Mouse (Mus musculus) embryonic facial prominence, embryonic 12.5 days (tissue): ENCODE measurements at regions not wholly inside any gene's neighbourhood (a gene's known extent, or its start where the extent isn't known, plus 50 kb on each side); places are given as distances from the start of the nearest gene placed in this dataset.

ENCODE experiments used
- ATAC-seq: fragments of 200-750 bp; cut with Nextera tagmentation; 2 replicates; pipeline ENCODE4 v1.8.0; 2017; ENCODE audit not compliant: insufficient number of reproducible peaks, insufficient read depth, low FRiP score, low TSS enrichment
- H3K27ac ChIP-seq: fragments of 300-500 bp; sonication (generic); 2 replicates; pipeline ENCODE4 v1.5.1; 2016; ENCODE audit warnings: mild to moderate bottlenecking
- H3K27me3 ChIP-seq: fragments of 300-500 bp; sonication (generic); 2 replicates; pipeline ENCODE4 v1.6.1; 2016; ENCODE audit warnings: mild to moderate bottlenecking, moderate library complexity
- H3K36me3 ChIP-seq: fragments of 300-500 bp; sonication (generic); 2 replicates; pipeline ENCODE4 v1.6.1; 2016; ENCODE audit warnings: mild to moderate bottlenecking
- H3K4me1 ChIP-seq: fragments of 300-500 bp; sonication (generic); 2 replicates; pipeline ENCODE4 v1.6.1; 2016
- H3K4me2 ChIP-seq: fragments of 300-500 bp; sonication (generic); replicated peaks from 2 replicates; pipeline ENCODE4 v1.6.1; 2016; ENCODE audit warnings: mild to moderate bottlenecking, moderate library complexity
- H3K4me3 ChIP-seq: fragments of 300-500 bp; sonication (generic); 2 replicates; pipeline ENCODE4 v1.5.1; 2016; ENCODE audit warnings: mild to moderate bottlenecking
- H3K9ac ChIP-seq: fragments of 300-500 bp; sonication (generic); 2 replicates; pipeline ENCODE4 v1.6.1; 2016; ENCODE audit warnings: mild to moderate bottlenecking, moderate library complexity
- H3K9me3 ChIP-seq: fragments of 300-500 bp; sonication (generic); 2 replicates; pipeline ENCODE4 v1.6.1; 2016; ENCODE audit warnings: mild to moderate bottlenecking, moderate library complexity
- WGBS: fragments of 180-500 bp; shearing (Covaris S2); methylation state at CpG from one replicate; pipeline ENCODE4 v1.1.7; 2016; 5-methylcytosine and 5-hydroxymethylcytosine counted together

DNA sequence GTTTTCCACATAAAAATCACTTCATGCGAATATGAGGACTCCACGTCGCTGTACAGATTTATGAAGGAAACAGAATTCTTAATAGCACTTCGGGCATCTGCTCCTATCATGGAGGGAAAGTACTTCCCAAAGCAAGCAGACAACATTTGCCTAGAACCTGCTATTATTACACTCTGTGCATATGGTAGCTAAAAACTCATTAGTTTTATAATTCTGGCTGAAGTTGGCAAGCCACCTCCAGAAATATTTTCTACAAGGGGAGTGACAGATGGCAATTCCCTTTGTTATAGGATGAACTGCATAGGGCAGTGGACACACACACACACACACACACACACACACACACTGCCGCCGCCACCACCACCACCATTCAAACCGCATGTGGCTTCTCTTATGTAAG, 61.3 kb upstream of the Tlk1 start:
- 84% methylated on average over 7 of the region's 7 CpGs for WGBS
- no peaks in the 10 kb centered on the region for H3K9me3 ChIP-seq
- no peaks in the 10 kb centered on the region for H3K4me1 ChIP-seq

GRCm38 (mm10) chr2:70885674-70886073, 60.1 kb upstream of the Tlk1 start:
- H3K9me3 ChIP-seq, result no peaks in the 10 kb centered on the region
- no peak overlapping the region for H3K4me2 ChIP-seq
- no peak overlapping the region for H3K9ac ChIP-seq
- H3K4me1 ChIP-seq, result no peaks in the 10 kb centered on the region
- no peaks in the 10 kb centered on the region for H3K36me3 ChIP-seq
- no peaks in the 10 kb centered on the region for H3K27me3 ChIP-seq
- ATAC-seq, result no peak
- 95% methylated on average over 6 of the region's 6 CpGs for WGBS
- no peak overlapping the region for H3K4me3 ChIP-seq
- H3K27ac ChIP-seq, result no peak overlapping the region

More for the DNA sequence above, 61.3 kb upstream of the Tlk1 start:
- Histone ChIP-seq H3K4me2 (no peak overlapping the region), H3K27ac (no peak overlapping the region), H3K9ac (no peak overlapping the region), H3K4me3 (no peak overlapping the region), H3K27me3 (no peaks in the 10 kb centered on the region), H3K36me3 (no peaks in the 10 kb centered on the region)
- no peak for ATAC-seq

GRCm38 (mm10) chr2:70877333-70878080, 52.0 kb upstream of the Tlk1 start:
- no peak for ATAC-seq
- Histone ChIP-seq H3K4me2 (no peak overlapping the region), H3K27me3 (no peaks in the 10 kb centered on the region), H3K4me1 (no peaks in the 10 kb centered on the region), H3K27ac (no peak overlapping the region), H3K9ac (no peak overlapping the region), H3K9me3 (no peaks in the 10 kb centered on the region), H3K4me3 (no peak overlapping the region), H3K36me3 (no peaks in the 10 kb centered on the region)
- WGBS, result 79% methylated on average over 13 of the region's 13 CpGs

- Histone ChIP-seq H3K4me1 (no peaks in the 10 kb centered on the region), H3K4me3 (no peak overlapping the region), H3K27ac (no peak overlapping the region), H3K36me3 (no peaks in the 10 kb centered on the region), H3K9me3 (no peaks in the 10 kb centered on the region), H3K9ac (no peak overlapping the region), H3K4me2 (no peak overlapping the region), H3K27me3 (no peaks in the 10 kb centered on the region)
- 79% methylated on average over 5 of the region's 5 CpGs for WGBS
- no peak for ATAC-seq
These were observed 50.7 kb upstream of the Tlk1 start for GRCm38 (mm10) chr2:70876251-70876650.
